Mouse (Mus musculus) midbrain, embryonic 10.5 days (tissue): ENCODE results near the gene Casp8ap2. TPM values are rescaled to one million over a fixed set of nuclear protein-coding genes. Genes with fewer than 3 reads are reported as not detected.

Experiments used
- DNase-seq: peaks from one replicate; pipeline ENCODE4 v3.0.0-alpha.2; 2017; ENCODE audit warnings: low spot score
- H3K27ac ChIP-seq: fragments of 300-500 bp; sonication (generic); replicated peaks from 2 replicates; pipeline ENCODE4 v1.5.1; 2016; ENCODE audit warnings: mild to moderate bottlenecking
- H3K27me3 ChIP-seq: fragments of 300-500 bp; sonication (generic); 2 replicates; pipeline ENCODE4 v1.6.1; 2016; ENCODE audit warnings: low read depth, mild to moderate bottlenecking; ENCODE audit not compliant: poor library complexity, severe bottlenecking
- H3K36me3 ChIP-seq: fragments of 300-500 bp; sonication (generic); 2 replicates; pipeline ENCODE4 v1.6.1; 2016; ENCODE audit warnings: mild to moderate bottlenecking, moderate library complexity
- H3K4me1 ChIP-seq: fragments of 300-500 bp; sonication (generic); 2 replicates; pipeline ENCODE4 v1.6.1; 2016
- H3K4me3 ChIP-seq: fragments of 300-500 bp; sonication (generic); 2 replicates; pipeline ENCODE4 v1.5.1; 2016; ENCODE audit warnings: mild to moderate bottlenecking, moderate library complexity
- H3K9me3 ChIP-seq: fragments of 300-500 bp; sonication (generic); replicated peaks from 2 replicates; pipeline ENCODE4 v1.6.1; 2016; ENCODE audit warnings: mild to moderate bottlenecking
- WGBS: fragments of 180-500 bp; shearing (Covaris S2); methylation state at CpG from one replicate; pipeline ENCODE4 v1.1.7; 2016; 5-methylcytosine and 5-hydroxymethylcytosine counted together
- polyA plus RNA-seq: library from polyadenylated mRNA; unstranded; fragments of >200 nt; fragmentation: Nextera tagmentation; extraction: Ambion mirVana; gene quantifications from 2 replicates; pipeline ENCODE4 v1.2.1, GENCODE M21; 2016

The Casp8ap2 gene
- 74.5 and 77.4 TPM in 2 replicates for polyA plus RNA-seq

GRCm38 (mm10) chr4:32615034-32615881 lies at the start of gene Casp8ap2:
Gene Casp8ap2 (plus strand): TSS chr4:32615451.
- Histone ChIP-seq H3K4me3 (peak within 1 kb of the TSS; percentile 84), H3K9me3 (no peaks in the 10 kb centered on the region), H3K4me1 (peaks cover 18% of the 10 kb centered on the region), H3K36me3 (peaks cover 20% of the 10 kb centered on the region), H3K27me3 (no peaks in the 10 kb centered on the region), H3K27ac (peak within 1 kb of the TSS; percentile 93)
- under 1% methylated on average over 67 of the region's 67 CpGs for WGBS
- peak; percentile 99 for DNase-seq

- Histone ChIP-seq H3K4me3 (no peak overlapping the region), H3K27me3 (no peaks in the 10 kb centered on the region), H3K36me3 (peaks cover 9% of the 10 kb centered on the region; the same call in 1 of the 2 replicates), H3K4me1 (peaks cover 26% of the 10 kb centered on the region), H3K9me3 (no peaks in the 10 kb centered on the region), H3K27ac (no peak overlapping the region)
- WGBS = 90% methylated on average over 4 of the region's 4 CpGs
- no peak for DNase-seq
Observed at GRCm38 (mm10) chr4:32569054-32569453, 46.2 kb upstream of the Casp8ap2 start.

DNA sequence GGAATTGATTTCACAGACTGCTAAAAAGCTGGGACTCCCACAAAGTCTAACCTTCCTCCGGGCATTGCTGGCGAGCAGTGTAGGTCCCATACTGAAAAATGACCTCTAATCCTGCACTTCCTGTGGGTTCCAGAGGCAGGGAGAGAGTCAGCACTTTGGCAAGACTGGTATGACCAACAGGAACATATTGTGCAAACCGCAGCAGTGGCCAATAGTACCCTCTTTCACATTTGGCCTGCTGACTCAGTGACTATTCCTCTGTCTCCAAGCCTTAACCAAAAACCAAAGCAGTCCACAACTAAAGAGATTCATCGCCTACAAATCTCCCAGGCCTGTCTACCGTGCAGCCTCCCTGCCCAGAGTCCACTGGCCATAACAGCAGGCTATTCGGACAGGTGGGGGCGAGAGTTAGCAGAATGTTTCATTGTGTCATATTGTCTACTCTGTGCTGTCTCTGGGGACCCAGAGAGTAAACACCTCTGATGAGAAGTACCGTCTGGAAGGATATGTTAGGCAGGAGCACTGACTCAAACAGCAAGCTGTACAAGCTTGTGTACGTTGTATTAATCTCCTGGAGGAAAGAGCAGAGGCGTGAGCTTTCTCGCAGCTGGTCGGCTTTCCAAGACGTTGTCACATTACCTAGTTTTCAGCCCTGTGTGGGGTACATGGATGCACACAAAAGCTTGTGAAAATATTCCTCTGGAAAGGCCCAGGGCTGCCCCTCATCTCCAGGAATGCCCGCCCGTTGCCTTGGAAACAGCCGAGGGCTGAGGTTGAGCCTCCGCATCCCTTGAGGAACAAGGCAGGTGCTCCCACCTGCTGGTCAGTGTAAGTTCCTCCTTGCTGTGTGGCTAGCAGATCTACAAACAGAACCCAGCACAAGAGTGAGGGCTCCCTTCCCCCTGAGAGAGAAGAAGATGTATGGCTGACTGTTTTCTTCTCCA lies 45.0 kb upstream of the Casp8ap2 start:
- no peaks in the 10 kb centered on the region for H3K27me3 ChIP-seq
- H3K36me3 ChIP-seq = no peaks in the 10 kb centered on the region
- 49% methylated on average over 17 of the region's 17 CpGs for WGBS
- peak overlapping the region; percentile 67 for H3K27ac ChIP-seq
- H3K4me3 ChIP-seq = no peak overlapping the region
- DNase-seq = peak; percentile 54
- peaks cover 26% of the 10 kb centered on the region for H3K4me1 ChIP-seq
- no peaks in the 10 kb centered on the region for H3K9me3 ChIP-seq

DNA sequence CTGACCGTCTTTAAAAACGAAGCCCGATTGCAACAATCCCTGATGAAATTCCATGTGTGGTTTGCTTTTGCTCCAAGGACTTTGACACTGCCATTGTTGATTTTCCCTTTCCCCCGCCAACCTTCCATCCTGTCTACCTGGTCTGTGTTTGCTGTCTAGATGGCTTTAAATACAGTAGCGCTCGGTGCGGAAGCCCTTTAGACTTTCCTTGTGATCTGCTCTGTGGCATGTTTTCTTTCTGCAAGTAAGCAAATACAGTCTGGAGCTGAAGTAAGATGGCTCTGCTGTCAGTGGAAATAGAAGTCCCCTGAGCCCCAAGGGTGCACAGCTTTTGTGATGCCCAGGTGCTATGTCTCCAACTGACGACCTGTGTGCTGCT lies 44.3 kb upstream of the Casp8ap2 start:
- Histone ChIP-seq H3K36me3 (peaks cover under 1% of the 10 kb centered on the region), H3K4me3 (no peak overlapping the region), H3K27me3 (no peaks in the 10 kb centered on the region), H3K4me1 (peaks cover 26% of the 10 kb centered on the region), H3K9me3 (no peaks in the 10 kb centered on the region), H3K27ac (peak overlapping the region; percentile 30; the same call in 1 of the 2 replicates)
- DNase-seq = no peak
- WGBS = 77% methylated on average over 8 of the region's 8 CpGs

GRCm38 (mm10) chr4:32571441-32571840 lies 43.8 kb upstream of the Casp8ap2 start:
- Histone ChIP-seq H3K36me3 (peaks cover 6% of the 10 kb centered on the region), H3K4me3 (no peak overlapping the region), H3K27me3 (no peaks in the 10 kb centered on the region), H3K9me3 (no peaks in the 10 kb centered on the region), H3K4me1 (peaks cover 26% of the 10 kb centered on the region), H3K27ac (0 out of 2 replicates have a peak overlapping the region, but pooled peaks have one; percentile 30)
- no peak for DNase-seq
- 79% methylated on average over 3 of the region's 3 CpGs for WGBS

GRCm38 (mm10) chr4:32572118-32572517 lies 43.1 kb upstream of the Casp8ap2 start:
- Histone ChIP-seq H3K27me3 (no peaks in the 10 kb centered on the region), H3K36me3 (peaks cover 9% of the 10 kb centered on the region), H3K4me3 (no peak overlapping the region), H3K4me1 (peaks cover 26% of the 10 kb centered on the region), H3K9me3 (no peaks in the 10 kb centered on the region), H3K27ac (no peak overlapping the region)
- 66% methylated on average over 1 of the region's 1 CpGs for WGBS
- DNase-seq = peak; percentile 39

- Histone ChIP-seq H3K27ac (no peak overlapping the region), H3K4me1 (peaks cover 26% of the 10 kb centered on the region), H3K36me3 (peaks cover 9% of the 10 kb centered on the region), H3K9me3 (no peaks in the 10 kb centered on the region), H3K4me3 (no peak overlapping the region), H3K27me3 (no peaks in the 10 kb centered on the region)
- DNase-seq = no peak
- WGBS = 90% methylated on average over 5 of the region's 5 CpGs
Observed at GRCm38 (mm10) chr4:32573586-32573985, 41.7 kb upstream of the Casp8ap2 start.

- DNase-seq = no peak
- Histone ChIP-seq H3K9me3 (no peaks in the 10 kb centered on the region), H3K36me3 (peaks cover 11% of the 10 kb centered on the region), H3K4me3 (no peak overlapping the region), H3K4me1 (peaks cover 20% of the 10 kb centered on the region), H3K27ac (no peak overlapping the region), H3K27me3 (no peaks in the 10 kb centered on the region)
- whole genome bisulfite sequencing = 82% methylated on average over 1 of the region's 1 CpGs
Observed at GRCm38 (mm10) chr4:32574604-32575003, 40.6 kb upstream of the Casp8ap2 start.

DNA sequence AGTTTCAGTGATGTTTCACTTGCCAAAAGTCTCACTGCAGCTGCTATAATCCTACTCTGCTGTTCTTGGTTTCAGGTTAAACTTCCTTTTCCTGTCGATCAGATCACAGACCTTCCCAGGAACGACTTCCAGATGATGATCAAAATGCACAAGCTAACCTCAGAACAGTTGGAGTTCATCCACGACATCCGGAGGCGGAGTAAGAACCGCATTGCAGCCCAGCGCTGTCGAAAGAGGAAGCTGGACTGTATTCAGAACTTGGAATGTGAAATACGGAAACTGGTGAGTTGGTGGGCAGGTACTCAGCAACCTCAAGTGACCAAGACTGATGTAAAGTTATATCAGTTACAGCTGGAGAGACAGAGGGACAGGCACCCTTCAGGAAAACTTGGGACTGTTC lies 40.1 kb upstream of the Casp8ap2 start:
- peaks cover 16% of the 10 kb centered on the region for H3K36me3 ChIP-seq
- H3K9me3 ChIP-seq = no peaks in the 10 kb centered on the region
- no peak for DNase-seq
- WGBS = 80% methylated on average over 9 of the region's 9 CpGs
- H3K4me3 ChIP-seq = no peak overlapping the region
- H3K4me1 ChIP-seq = peaks cover 14% of the 10 kb centered on the region
- H3K27ac ChIP-seq = no peak overlapping the region
- H3K27me3 ChIP-seq = no peaks in the 10 kb centered on the region

- no peaks in the 10 kb centered on the region for H3K9me3 ChIP-seq
- peaks cover 18% of the 10 kb centered on the region for H3K36me3 ChIP-seq
Observed at GRCm38 (mm10) chr4:32579850-32580249, 35.4 kb upstream of the Casp8ap2 start.

DNA sequence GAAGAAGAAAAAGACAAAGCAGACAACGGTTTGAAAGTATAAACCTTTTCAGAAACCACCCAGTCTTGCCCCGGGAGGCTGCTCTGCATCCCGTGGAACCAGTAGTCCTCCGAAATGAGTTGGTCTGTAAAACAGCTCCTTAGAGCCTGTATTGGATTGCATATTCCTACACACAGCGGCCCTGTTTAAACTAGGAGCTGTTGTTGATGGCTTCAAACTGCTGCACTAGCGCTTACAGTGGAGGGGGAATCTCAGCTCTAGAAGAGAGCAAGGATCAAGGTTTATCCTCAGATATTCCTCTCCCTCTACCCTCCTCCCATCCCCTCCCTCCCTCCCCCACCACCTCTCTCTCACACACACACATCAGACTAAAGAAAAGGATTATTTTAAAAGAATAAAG lies 31.1 kb upstream of the Casp8ap2 start:
- Histone ChIP-seq H3K27ac (no peak overlapping the region), H3K27me3 (no peaks in the 10 kb centered on the region), H3K36me3 (peaks cover 9% of the 10 kb centered on the region), H3K4me1 (peaks cover 15% of the 10 kb centered on the region), H3K4me3 (no peak overlapping the region), H3K9me3 (no peaks in the 10 kb centered on the region)
- DNase-seq = no peak
- 70% methylated on average over 6 of the region's 6 CpGs for WGBS

More at GRCm38 (mm10) chr4:32579850-32580249, 35.4 kb upstream of the Casp8ap2 start:
- H3K4me1 ChIP-seq = peaks cover 15% of the 10 kb centered on the region
- no peak overlapping the region for H3K4me3 ChIP-seq
- DNase-seq = no peak
- 87% methylated on average over 8 of the region's 8 CpGs for WGBS
- H3K27ac ChIP-seq = no peak overlapping the region
- no peaks in the 10 kb centered on the region for H3K27me3 ChIP-seq

DNA sequence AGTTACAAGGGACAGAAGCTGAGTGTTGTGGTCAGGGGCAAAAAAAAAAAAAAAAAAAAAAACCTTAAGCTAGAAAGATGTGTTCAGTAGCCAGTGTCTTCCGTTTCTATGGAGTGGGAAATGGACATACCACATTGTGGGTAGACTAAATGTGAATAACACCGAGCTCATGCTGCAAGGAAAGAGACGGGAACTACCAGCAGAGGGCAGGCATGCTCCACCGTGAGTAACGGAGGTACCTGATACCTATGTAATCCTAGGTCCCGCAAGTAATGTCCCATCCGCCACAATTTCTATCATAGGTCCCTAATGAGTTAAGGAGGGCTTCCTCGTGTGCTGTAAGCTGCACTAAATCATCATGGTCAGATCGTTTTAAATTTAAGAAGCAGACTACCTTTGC lies 28.7 kb upstream of the Casp8ap2 start:
- Histone ChIP-seq H3K4me3 (no peak overlapping the region), H3K27ac (no peak overlapping the region), H3K36me3 (no peaks in the 10 kb centered on the region), H3K27me3 (no peaks in the 10 kb centered on the region), H3K4me1 (peaks cover 10% of the 10 kb centered on the region), H3K9me3 (no peaks in the 10 kb centered on the region)
- 18% methylated on average over 9 of the region's 9 CpGs for WGBS
- DNase-seq = peak; percentile 61
